Mouse (Mus musculus) gastrocnemius, postnatal 36 days (tissue): ENCODE data around the gene Gpc1. TPM values are rescaled to one million over a fixed set of nuclear protein-coding genes. Genes with fewer than 3 reads are reported as not detected.

Source experiments
- microRNA-seq, 2 experiments: library from miRNA; unstranded; fragments of <30 nt; microRNA quantifications; one replicate each; pipeline ENCODE4 v1.2.0; 2021
- total RNA-seq, 2 experiments: library from RNA; stranded (reverse); gene quantifications; 2 replicates each; pipeline ENCODE4 v1.2.3; 2021

Gene Gpc1
- total RNA-seq, 2 experiments from 2014 or later: 244 to 266 TPM

Small RNA genes lying within 50 kb of the gene (microRNA-seq; reads per million reads assigned to microRNA genes)
- 5,497 to 6,902 reads per million in 2 experiments for gene Mir149

Other genes starting within 250 kb of the Gpc1 start
- not detected for gene Olfr1412, start 245.9 kb upstream of the Gpc1 start, total RNA-seq
- gene Olfr1411, start 237.2 kb upstream of the Gpc1 start, total RNA-seq: not detected
- not detected for gene Olfr1410, start 225.9 kb upstream of the Gpc1 start, total RNA-seq
- not detected for gene Olfr12, start 213.9 kb upstream of the Gpc1 start, total RNA-seq
- gene Cops9, start 189.7 kb upstream of the Gpc1 start, total RNA-seq: 100 to 1,000 TPM; 170 to 184 TPM
- not detected for gene Otos, start 182.8 kb upstream of the Gpc1 start, total RNA-seq
- gene Ankmy1, start 71.3 kb downstream of the Gpc1 start, total RNA-seq: under 1 TPM; 0.10 to 0.18 TPM
- 10 to 100 TPM; 20.4 to 22.2 TPM for gene Dusp28, start 75.3 kb downstream of the Gpc1 start, total RNA-seq
- 10 to 100 TPM; 62.7 to 66.0 TPM for gene Rnpepl1, start 79.1 kb downstream of the Gpc1 start, total RNA-seq
- gene Capn10, start 102.7 kb downstream of the Gpc1 start, total RNA-seq: 1 to 10 TPM; 3.4 to 4.8 TPM
- under 1 TPM in 1 of 2 experiments, not detected in 1; 0.39 TPM for gene Gpr35, start 119.2 kb downstream of the Gpc1 start, total RNA-seq
- gene Aqp12, start 174.7 kb downstream of the Gpc1 start, total RNA-seq: not detected